Mouse (Mus musculus) heart, adult 8-10 months (tissue): Measurements from ENCODE around the gene Pcyt1a. TPM values are rescaled to one million over a fixed set of nuclear protein-coding genes. Genes with fewer than 3 reads are reported as not detected.
A peak's percentile ranks its signal among the peaks of the same experiment; 100 is the strongest.
"Not testable (repeated sequence)": the region's sequence is repeated elsewhere in the genome, so short reads cannot be mapped to it uniquely, and the experiment has no call there.

Source experiments
- DNase-seq: peaks from one replicate; pipeline ENCODE4 v3.0.0; 2022; ENCODE audit warnings: low spot score
- total RNA-seq, 4 experiments: library from RNA; stranded (reverse); gene quantifications; 2 replicates each; pipeline ENCODE4 v1.2.4; 2022

The Pcyt1a gene
- total RNA-seq, 4 experiments from 2014 or later = 118 to 125 (median 123) TPM

DNA sequence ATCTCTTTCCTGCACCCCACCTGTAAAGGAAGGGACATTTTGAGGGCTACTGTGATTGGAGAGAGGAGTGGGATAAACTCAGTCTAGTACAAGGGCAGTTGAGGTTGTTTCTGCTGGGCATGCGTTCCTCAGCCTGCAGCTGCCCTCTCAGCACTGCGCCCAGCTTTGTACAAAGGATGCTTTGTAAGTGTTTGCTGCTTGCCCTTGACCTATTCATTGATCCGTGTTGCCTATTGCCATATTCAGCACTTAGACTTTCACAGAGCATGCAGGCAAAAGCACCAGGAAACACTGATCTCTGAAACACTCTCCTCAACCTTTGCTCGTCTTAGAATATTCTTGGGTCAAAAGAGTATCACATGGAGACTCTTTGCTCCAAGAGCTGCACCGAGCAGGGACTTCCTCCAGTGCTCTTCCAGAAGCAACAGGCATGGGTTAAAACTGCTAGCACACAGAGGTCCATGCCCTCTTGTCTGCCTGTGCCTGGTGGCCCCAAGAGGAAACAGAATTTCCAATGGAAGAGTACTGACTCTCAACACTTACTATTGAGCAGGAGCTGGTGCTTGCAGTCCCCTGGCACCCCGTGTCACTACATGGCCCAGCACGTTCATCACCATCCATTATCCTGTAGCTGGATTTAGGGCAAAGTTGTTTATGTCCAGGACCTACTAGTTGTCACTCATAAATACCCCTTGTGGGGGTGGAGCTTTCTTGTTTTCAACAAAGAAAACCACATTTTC, 41.7 kb downstream of the Pcyt1a start:
- no peak for DNase-seq

DNA sequence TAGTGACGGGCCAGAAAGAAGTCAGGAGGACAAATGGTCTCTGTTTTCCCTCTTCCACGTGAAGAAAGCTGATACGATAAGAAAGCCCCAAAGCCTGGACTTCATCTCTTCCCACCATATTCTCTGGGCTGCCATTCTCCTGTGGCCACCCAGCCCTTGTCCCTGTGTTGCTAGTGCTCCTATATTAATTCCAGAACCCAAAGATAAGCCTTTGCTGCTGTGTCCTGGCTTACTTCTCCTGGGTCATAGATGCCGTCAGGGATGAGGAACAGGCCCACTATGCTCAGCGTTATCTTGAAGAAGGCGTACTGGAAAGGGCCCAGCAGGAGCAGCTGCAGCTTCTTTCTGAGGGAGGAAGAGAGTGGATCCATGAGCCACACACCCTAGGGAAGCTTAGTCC, 46.6 kb downstream of the Pcyt1a start:
- DNase-seq = no peak

DNA sequence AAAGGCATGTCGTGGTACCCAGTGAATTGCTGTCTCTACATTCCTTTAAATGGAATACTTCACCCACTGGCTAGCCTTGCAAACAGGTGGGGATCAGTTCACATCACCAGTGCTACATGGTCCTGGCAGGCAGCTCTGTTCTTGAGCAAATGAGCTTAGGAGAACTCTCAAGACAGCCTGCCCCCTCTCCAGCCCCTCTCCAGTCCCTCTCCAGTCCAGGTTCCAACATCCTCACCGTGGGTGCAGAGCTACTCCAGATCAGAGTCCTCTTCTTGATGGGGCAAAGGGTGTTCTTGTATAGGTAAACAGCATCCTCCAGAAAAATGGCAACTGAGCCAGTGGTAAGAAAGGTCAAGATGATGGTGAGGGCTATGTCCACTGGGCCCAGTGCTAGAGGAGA, 48.7 kb downstream of the Pcyt1a start:
- DNase-seq = no peak

DNA sequence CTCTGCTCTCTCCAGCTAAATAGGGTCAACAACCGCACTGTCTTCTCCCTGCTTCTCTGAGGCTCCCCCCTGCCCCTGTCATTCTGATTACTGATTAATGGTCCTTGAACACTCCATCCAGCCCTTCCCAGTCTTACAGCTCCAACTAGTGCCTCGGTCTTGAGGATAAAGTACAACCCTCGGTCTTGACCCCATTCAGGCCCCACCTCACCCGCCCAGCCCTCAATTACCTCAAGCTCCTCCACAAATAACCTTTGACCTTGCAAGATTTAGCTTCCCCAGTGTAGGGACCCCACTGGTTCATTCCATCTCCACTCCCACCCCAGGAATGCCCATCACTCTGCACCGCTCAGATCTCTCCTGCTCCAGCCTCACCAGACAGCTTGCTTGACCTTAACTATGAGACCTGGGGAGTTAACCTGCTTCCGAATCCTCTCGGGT, 53.7 kb downstream of the Pcyt1a start:
- DNase-seq = no peak

DNA sequence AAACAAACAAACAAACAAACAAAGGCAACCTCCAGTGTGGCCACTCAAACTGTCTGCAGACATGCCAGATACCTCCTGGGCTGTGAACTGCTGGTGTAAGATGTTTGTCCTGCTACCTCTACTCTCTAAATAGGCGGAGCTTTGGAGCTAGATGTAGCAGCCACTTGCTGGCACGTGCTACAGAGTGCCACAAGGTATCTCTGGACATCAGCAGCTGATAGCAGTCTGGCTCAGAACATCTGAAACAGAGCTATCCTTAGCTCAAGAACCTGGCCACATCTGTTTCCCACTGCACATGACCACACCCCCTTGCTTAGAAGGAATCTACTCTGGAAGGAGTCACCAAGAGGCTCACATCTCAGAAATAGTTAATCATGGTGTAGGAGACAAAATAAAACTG, 54.5 kb downstream of the Pcyt1a start:
- DNase-seq = no peak

DNA sequence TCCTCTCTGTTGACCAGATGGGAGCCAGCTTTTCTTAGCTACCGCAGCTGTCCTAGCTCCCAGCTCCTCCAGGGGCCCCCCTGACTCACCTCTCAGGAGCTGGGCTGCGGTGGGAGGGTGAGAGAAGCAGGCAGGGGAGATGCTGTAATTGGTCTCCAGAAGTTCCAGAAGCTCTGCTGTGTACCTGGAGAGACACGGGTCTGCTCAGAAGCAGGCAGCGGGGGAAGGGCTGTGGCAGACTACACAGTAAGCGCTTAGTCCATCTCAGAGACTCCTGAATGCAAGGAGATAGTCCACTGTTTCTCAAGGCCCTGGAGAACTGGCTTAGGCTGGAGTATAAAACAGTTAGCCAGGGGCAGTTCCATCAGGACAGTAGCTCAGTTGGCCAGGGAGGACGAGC, 55.3 kb downstream of the Pcyt1a start:
- DNase-seq = no peak

DNA sequence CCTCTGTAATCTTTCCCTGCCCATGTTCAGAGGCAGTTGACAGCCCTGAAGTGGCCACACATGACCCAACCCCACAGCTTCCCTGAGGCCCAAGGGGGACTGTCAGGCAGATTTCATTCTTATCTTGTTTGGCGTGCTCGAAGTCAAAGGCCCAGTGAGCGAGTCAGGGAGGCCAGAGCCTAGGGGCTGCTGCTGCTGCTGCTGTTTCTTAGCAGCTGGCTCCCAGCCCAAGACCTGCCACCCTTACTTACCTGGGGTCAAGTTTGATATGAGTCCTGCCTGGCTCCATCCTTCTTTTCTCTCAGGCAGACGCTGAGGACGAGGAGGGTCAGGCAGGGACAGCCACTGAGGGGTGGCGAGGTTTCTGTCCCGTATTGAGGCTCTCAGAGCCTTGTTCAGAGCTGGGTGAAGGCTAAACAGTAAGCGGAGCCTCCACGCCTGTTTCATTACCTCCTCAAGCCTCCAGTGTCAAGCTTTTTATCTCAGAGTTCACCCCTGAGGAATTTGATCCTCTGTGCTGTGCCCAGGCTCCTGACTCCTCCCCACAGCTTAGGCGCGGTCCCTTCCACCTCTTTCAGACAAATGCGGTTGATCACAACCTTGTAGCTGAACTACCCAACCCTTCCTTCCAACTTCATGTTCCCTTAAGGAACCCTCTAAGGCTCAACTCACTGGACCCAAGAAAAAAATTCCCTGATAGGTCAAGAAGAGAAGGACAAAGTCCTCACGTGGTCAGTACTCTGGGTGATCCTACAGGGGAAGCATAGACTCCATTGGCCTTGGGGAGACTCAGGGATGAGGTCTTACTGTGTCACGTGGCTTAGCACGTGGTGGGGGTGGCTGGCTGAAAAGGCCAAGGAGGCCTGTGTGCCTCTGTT, 56.8 kb downstream of the Pcyt1a start, which contains the start of gene Slc51a:
Slc51a (minus strand) TSS at position 646 of the 878 bp plus-strand sequence.
- DNase-seq = no peak

DNA sequence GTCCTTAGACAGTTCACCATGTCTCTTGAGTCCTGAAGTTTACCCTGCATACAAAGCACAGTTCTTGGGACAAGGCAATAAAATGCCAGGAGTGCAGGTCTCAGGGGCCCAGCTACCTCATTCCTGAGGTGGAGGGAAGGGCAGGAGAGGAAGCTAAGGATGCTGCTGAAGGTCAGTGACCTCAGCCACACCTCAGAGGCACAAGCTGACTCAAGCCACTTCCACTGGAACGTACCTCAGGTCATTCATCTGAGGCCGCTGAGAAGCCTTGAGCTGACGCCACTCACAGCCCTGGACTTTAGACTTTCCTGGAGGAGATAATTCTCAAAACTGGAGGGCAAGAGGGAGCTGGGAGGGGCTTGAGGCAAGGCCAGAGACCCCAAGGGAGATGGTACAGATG, 58.2 kb downstream of the Pcyt1a start:
- no peak for DNase-seq

DNA sequence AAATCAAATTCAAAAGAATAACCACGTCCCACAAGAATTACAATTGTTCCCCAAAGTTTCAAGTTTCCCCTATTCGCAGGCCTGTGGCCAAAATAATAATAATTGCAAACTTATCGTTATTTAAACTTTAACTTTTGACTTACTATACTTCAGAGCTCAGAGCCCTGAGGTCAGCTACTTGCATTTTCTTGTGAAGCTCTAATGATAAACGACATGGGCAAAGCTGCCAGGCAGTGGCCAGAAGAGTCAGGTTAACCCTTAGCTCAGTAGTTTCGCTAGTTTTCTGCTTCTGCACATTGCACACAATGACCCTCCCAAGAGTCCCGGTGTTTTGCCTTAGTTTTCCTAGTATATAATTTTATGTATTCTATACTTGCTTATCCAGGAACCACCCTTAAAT, 63.6 kb downstream of the Pcyt1a start:
- DNase-seq = not testable (repeated sequence)

DNA sequence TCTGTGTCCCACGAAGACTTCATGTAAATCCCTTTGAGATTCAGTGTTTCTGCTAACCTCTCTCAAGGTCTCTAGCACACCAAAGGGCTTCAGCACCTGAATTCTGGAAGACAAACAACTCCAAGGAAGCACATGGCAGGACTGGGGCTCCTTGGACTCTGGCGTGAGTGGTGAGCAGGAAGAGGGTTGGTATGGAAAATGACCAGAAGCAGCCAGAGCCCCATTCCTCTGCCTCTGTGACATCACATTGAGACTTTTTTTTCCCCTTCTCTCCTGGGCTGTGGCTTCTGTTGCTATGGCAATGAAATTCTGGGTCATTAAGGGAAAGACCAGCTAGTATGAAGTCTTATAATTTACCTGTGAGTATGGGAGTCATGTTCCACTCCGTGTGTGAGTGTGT, 65.2 kb downstream of the Pcyt1a start, which contains the start of gene Zdhhc19:
Zdhhc19 (plus strand) TSS at position 301 of the 400 bp plus-strand sequence.
- no peak for DNase-seq

DNA sequence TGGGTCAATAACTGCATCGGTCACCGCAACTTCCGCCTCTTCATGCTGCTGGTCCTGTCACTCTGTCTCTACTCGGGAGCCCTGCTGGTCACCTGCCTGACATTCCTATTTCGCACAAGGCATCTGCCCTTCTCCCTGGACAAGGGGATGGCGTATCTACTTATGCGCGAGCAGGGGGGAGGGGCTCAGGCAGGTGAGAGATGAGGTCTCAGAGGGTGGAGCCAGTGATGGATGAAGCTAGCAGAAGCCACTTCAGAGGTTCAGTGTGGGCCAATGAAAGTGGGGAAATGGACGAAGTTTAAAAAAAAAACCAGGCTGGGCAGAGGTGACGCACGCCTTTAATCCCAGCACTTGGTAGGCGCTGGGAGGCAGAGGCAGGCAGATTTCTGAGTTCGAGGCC, 68.3 kb downstream of the Pcyt1a start:
- DNase-seq = no peak

DNA sequence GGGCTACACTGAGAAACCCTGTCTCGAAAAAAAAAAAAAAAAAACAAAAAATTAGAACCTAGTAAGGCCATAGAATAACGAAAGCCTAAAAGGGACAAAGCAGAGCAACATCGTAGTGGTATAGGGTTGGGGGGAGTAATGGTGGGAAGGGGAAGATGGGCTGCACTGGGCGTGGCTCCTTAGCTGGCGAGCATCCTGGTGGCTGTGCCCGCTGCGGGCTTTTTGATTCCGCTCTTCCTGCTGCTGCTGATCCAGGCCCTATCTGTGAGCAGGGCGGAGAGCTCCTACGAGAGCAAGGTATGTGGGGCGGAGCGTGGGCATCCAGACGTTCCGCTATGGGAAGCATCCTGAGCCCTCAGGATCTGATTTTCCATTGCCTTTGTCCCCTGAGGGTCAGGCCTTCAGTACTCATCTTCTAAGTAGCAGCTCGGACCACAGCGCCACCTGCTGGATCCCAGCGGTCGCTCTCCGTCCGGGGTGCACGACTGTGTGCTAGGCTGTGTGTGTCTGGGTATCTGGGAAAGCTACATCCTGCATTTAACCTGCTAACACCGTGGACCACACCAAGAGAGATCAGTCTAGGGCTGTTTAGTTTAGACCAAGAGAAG, 68.8 kb downstream of the Pcyt1a start:
- DNase-seq = peak; percentile 65

DNA sequence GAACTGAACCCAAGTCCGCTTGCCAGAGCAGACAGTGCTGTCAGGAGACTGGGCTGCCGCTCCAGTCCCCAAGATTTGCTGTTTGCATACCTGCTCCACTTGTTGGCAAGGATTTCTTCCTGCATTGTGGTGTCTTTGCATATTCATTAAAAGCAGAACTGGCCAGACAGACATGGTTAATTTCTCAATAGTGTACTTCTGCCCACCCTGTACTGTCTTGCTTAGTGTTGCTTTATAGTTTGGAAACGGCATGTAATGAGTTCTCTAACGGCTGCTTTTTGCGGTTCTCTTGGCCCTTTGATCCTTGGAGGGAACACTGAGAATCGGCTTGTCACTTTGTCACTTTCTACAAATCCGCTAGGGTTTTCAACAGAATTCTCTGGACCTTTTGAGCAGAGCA, 70.7 kb downstream of the Pcyt1a start:
- DNase-seq = no peak

DNA sequence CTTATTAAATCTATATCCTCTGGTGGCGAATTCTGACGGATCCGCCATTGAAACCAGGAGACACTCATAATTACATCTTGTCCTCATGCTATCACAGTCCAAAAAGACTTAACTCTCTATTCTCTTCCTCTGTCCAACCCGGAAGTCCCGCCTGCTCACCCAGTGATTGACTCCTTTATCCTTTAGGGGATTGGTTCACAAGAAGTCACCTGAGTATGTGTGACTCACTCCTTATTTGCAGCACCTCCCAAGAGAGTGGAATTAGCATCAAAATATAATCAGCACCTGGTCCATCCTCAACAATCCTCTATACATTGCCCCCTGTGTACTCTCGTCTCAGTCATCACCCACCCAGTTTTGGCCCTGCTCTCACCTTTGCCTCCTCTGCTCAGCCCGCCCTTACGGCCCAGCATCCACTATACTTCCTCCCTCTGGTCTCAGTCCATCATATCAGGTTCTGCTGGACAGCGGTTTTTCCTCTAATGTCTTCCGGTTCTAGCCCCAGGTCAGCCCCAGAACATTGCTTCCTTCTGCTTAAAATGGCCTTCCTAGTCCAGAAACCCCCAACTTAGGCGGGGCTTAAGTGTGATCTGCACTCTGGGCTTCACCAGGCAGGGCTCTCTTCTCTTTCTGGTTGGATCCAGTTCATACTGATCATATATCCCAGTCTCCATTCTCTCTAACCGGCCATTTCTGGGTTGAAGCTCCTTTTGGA, 72.1 kb downstream of the Pcyt1a start:
- DNase-seq = no peak

DNA sequence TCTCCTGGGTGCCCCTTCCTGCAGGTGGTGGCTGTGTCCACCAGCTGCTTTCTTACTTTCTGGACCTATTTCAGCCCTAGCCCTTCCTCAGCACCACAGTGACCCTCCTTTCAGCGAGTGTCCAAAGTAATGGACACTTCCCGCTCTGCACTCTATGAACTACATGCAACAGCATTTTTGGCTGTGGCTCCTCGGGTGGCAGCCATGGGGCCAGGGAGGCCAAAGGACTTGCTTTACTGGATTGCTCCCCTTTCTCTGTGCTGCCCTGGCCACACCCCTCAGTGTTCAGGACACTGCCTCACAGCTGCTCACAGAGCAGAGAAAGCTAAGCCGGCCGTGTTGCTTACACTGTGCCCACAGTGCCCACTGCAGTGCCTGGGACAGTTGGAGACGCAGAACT, 72.9 kb downstream of the Pcyt1a start:
- no peak for DNase-seq

DNA sequence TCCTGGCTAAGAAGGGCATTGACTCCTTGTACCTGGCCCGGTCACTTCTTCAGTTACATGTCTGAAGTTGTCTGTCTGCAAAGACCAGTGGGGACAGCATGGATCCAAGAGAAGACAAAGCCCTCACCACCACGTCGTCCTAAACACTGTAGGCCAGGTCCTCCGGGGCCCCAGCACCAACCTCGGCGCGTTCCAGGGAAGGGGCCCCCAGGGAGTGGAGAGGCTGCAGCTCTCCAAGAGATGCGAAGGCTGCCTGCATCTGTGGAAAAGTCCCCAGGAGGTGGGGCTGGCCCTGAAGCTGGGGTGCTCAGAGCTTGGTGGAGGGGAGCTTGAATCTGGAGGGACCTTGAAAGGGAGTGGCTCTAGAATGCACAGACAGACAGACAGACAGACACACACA, 75.6 kb downstream of the Pcyt1a start:
- no peak for DNase-seq

DNA sequence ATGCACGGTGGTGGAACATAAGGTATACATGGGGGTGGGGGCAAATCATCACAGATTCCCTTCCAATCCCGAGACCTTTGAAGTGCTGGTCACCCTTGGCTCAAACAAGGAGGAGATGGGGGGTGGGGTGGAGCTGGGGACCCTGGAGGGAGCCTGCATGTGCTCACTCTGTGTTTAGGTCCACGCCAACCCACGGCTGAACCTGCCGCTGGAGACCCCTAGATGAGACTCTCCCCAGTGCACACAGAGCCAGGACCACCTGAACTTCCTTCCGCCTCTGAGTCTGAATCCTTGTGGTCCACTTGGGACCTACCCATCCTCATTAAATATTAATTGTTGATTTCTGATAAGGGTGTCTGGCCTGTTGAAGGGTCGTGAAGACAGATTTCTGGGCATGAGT, 76.1 kb downstream of the Pcyt1a start:
- DNase-seq = no peak

DNA sequence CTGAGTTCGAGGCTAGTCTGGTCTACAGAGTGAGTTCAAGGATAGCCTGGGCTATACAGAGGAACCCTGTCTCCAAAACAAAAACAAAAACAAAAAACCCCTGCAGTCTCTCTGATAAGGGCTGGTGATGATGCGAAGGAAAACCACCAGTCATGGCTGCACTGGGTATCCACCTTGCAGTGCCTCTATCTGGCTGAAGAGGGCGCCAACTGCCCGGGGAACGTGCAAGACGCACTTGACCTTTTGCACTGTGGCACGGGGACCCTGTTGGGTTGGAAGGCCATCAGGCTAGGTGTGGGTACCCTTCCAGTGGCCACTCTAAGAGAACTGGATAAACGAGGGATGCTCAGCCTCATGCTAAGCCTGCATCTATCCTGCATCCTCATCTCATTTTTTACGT, 76.7 kb downstream of the Pcyt1a start:
- peak; percentile 26 for DNase-seq

DNA sequence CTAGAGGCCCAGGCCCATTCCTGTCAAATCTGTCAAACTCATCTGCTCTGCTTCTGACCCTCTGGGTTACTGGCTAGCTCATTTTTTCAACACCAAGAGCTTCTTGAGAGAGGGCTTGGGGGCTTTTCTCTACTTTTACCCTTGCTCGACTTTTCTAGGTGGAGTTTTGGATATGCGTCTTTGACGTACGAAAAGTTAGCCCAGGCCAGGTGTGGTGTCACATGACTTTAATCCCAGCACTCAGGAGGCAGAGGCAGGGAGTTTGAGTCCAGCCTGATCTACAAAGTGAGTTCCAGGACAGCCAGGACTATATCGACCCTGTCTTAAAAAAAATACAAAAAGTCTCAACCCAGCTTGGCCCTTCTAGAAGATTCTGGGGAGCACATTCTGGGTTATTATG, 77.3 kb downstream of the Pcyt1a start:
- no peak for DNase-seq

DNA sequence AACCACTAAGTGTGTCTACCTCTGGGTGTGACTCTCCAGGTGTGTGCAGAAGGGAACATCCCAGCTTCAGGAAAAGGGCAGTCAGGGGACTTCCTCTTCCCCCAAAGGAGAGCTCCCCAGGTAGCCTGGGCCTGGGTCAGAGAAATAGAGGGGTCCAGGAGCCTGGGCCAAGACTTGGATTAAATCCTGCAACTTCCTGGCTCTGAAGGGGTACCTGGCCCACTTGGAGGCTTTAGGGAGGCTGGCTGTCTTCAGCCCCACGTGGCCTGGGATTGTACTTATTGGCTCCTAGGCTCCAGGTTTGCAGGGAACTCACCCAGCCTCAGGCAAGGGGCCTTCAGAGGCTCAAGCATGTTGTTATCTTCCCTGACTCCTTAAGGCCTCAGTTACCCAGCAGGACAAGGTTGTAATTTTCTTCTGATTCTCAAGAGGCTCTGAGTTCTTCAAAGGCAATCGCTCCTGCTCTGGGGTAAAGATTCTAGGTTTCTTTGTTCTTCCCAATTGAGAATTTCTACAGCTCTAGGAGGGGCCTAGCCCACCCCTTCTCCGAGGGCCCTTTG, 77.9 kb downstream of the Pcyt1a start:
- no peak for DNase-seq
